Mouse (Mus musculus) midbrain, postnatal 0 days (tissue): Measurements from ENCODE around the gene Shtn1. TPM values are rescaled to one million over a fixed set of nuclear protein-coding genes. Genes with fewer than 3 reads are reported as not detected.

ENCODE experiments used
- ATAC-seq: fragments of 200-750 bp; cut with Nextera tagmentation; 2 replicates; pipeline ENCODE4 v1.8.0; 2017; ENCODE audit warnings: moderate number of reproducible peaks, mild to moderate bottlenecking, moderate TSS enrichment, moderate library complexity; ENCODE audit not compliant: low FRiP score
- DNase-seq: peaks from one replicate; pipeline ENCODE4 v3.0.0-alpha.2; 2015; ENCODE audit warnings: low spot score
- H3K27ac ChIP-seq: fragments of 300-500 bp; sonication (generic); 2 replicates; pipeline ENCODE4 v1.5.1; 2014; ENCODE audit warnings: low read depth, mild to moderate bottlenecking, low read length, mixed read lengths
- H3K27me3 ChIP-seq: fragments of 300-500 bp; sonication (generic); 2 replicates; pipeline ENCODE4 v1.6.1; 2014; ENCODE audit warnings: low read length, control low read depth, mixed read lengths; ENCODE audit not compliant: insufficient read depth
- H3K36me3 ChIP-seq: fragments of 300-500 bp; sonication (generic); 2 replicates; pipeline ENCODE4 v1.6.1; 2014; ENCODE audit warnings: low read length, control low read depth, mixed read lengths; ENCODE audit not compliant: insufficient read depth
- H3K4me1 ChIP-seq: fragments of 300-500 bp; sonication (generic); 2 replicates; pipeline ENCODE4 v1.6.1; 2014; ENCODE audit warnings: mild to moderate bottlenecking, control low read depth, antibody characterized with exemption, low read length, mixed read lengths; ENCODE audit not compliant: insufficient read depth
- H3K4me2 ChIP-seq: fragments of 300-500 bp; sonication (generic); 2 replicates; pipeline ENCODE4 v1.6.1; 2014; ENCODE audit warnings: low read depth, mild to moderate bottlenecking, low read length, mixed read lengths; ENCODE audit not compliant: poor library complexity, severe bottlenecking
- H3K4me3 ChIP-seq: fragments of 300-500 bp; sonication (generic); 2 replicates; pipeline ENCODE4 v1.5.1; 2014; ENCODE audit warnings: low read depth, mild to moderate bottlenecking, low read length, moderate library complexity
- H3K9ac ChIP-seq: fragments of 300-500 bp; sonication (generic); replicated peaks from 2 replicates; pipeline ENCODE4 v1.6.1; 2014; ENCODE audit warnings: mild to moderate bottlenecking, low read length, moderate library complexity, mixed read lengths; ENCODE audit not compliant: poor library complexity, severe bottlenecking
- H3K9me3 ChIP-seq: fragments of 300-500 bp; sonication (generic); 2 replicates; pipeline ENCODE4 v1.6.1; 2016; ENCODE audit warnings: low read length, control low read depth
- CTCF ChIP-seq: IDR thresholded peaks from 2 replicates; pipeline ENCODE4 v1.5.1; 2016; ENCODE audit warnings: antibody characterized with exemption, mild to moderate bottlenecking
- WGBS: fragments of 180-500 bp; shearing (Covaris S2); extraction: QIAGEN DNeasy Blood & Tissue Kit; methylation state at CpG from one replicate; pipeline ENCODE4 v1.1.7; 2014; 5-methylcytosine and 5-hydroxymethylcytosine counted together
- polyA plus RNA-seq: library from polyadenylated mRNA; unstranded; fragments of >200 nt; fragmentation: Nextera tagmentation; extraction: Ambion mirVana; gene quantifications from 2 replicates; pipeline ENCODE4 v1.2.1, GENCODE M21; 2015
- total RNA-seq: library from RNA; depleted of rRNA; stranded (reverse); fragments of >200 nt; gene quantifications from 2 replicates; pipeline ENCODE4 v1.2.3, GENCODE M21; 2014

Gene Shtn1
- total and polyA plus RNA-seq, 2 experiments from 2014 or later = 68.1 to 70.9 TPM

DNA sequence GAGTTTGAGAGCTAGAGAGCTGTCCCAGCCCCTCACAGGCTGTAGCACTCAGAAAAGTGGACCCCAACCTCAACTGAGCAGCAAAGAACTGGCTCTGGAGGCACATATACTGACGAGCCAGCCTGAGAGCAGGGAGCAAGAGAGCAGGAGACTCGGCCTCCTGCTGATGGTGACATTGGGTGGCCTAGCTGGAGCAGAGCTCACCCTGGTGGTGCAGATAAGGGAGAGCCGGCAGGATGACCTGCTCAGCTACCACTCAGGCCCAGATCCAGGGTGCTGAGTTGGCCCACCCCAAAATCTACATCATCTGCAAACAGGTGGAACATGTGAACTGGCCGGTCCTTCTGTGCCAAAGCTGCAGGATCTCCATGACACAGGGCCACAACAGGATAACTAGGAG lies 8.4 kb upstream of the Shtn1 start:
- H3K9me3 ChIP-seq = 0 out of 2 replicates have a peak, but pooled peaks cover 4% of the 10 kb centered on the region
- H3K27me3 ChIP-seq = no peaks in the 10 kb centered on the region
- no peak overlapping the region for H3K9ac ChIP-seq
- TF ChIP-seq CTCF = no peak
- H3K4me3 ChIP-seq = no peak overlapping the region
- H3K36me3 ChIP-seq = no peaks in the 10 kb centered on the region
- 70% methylated on average over 4 of the region's 4 CpGs for WGBS
- no peak overlapping the region for H3K27ac ChIP-seq
- DNase-seq = no peak
- no peaks in the 10 kb centered on the region for H3K4me1 ChIP-seq
- no peak for ATAC-seq
- no peak overlapping the region for H3K4me2 ChIP-seq

DNA sequence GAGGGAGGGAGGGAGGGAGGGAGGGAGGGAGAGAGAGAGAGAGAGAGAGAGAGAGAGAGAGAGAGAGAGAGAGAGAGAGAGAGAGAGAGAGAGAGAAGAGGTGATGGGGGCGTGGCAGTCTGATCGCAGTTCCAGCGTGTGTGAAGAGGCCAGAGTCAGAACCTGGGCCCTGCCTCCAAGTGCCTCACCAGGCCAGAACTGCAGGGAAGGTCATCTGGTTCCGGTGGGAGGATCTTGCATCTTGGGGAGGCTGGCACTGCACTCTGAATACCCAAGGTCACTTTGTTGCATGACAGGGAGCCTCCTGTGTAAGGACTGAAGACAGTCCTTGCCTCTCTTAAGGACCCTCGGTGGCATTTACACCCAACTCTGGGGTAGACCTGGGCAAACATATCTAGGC lies 231 bp upstream of the Shtn1 start:
- H3K9ac ChIP-seq = peak overlapping the region; percentile 93; the same call in 1 of the 2 replicates
- H3K4me1 ChIP-seq = peaks cover 7% of the 10 kb centered on the region; the same call in 1 of the 2 replicates
- no peak for TF ChIP-seq CTCF
- no peaks in the 10 kb centered on the region for H3K9me3 ChIP-seq
- H3K4me2 ChIP-seq = peak overlapping the region; percentile 83
- no peak overlapping the region for H3K27ac ChIP-seq
- peak overlapping the region; percentile 59; the same call in 1 of the 2 replicates for H3K4me3 ChIP-seq
- no peaks in the 10 kb centered on the region for H3K36me3 ChIP-seq
- peak; percentile 45; the same call in 1 of the 2 replicates for ATAC-seq
- DNase-seq = no peak
- no peaks in the 10 kb centered on the region for H3K27me3 ChIP-seq
- WGBS = 13% methylated on average over 4 of the region's 5 CpGs

DNA sequence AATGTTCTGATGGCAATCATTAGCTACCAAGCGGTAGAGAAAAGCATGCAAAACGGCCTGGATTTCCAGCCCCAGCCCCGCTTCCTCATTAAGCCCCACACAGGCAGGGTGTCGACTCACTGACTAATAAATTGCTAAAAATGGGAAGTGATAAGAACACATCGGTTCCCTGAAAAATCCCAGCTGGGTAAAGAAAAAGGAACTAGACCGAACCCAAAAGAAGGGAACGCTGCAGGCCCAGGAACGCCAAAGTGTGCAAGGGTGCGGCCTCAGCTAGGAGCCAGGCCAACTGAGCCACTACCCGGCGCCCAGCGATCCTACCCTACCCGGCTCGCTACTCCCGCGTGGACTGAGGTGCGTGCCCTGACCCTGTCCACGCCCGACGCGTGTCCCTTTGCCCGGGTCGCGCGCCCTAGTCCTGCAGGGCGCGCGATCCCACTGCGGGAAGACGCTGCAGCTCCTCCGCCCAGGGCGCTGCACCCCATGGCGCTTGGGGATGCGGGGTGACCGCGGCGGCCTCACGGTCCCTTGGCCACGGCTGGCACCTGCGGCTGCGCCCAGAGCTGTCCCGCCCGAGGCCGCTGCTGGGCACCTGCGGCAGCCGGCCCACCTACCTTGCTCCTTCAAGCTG lies 944 bp downstream of the Shtn1 start:
- peak; percentile 77 for ATAC-seq
- WGBS = 2% methylated on average over 43 of the region's 46 CpGs
- no peak for DNase-seq
- H3K4me3 ChIP-seq = peak overlapping the region; percentile 59
- peak overlapping the region; percentile 83 for H3K4me2 ChIP-seq
- no peak for TF ChIP-seq CTCF
- peak overlapping the region; percentile 81 for H3K27ac ChIP-seq
- H3K9ac ChIP-seq = peak overlapping the region; percentile 93
- H3K36me3 ChIP-seq = no peaks in the 10 kb centered on the region
- no peaks in the 10 kb centered on the region for H3K9me3 ChIP-seq
- peaks cover 7% of the 10 kb centered on the region; the same call in 1 of the 2 replicates for H3K4me1 ChIP-seq
- H3K27me3 ChIP-seq = no peaks in the 10 kb centered on the region

DNA sequence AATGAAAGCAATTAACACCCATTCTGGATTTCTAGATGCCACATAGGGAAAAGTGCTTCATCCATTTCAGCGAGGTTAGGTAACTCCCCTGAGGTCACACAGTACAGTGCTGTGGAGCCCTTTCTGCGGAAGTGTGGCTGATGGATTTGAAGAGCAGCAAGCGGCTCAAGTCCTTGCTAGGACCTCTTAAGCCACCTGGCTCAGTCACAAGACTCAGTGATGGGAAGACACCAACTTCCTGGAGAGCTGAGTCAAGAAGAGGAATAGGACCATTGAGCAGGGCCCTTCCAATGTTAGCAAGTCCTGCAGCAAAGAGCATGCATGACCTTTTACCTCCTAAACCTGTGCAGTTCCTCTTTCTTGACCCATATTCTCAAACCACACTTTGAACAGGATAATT lies 1.5 kb downstream of the Shtn1 start:
- H3K4me2 ChIP-seq = peak overlapping the region; percentile 83
- H3K36me3 ChIP-seq = no peaks in the 10 kb centered on the region
- H3K9me3 ChIP-seq = no peaks in the 10 kb centered on the region
- TF ChIP-seq CTCF = no peak
- WGBS = 65% methylated on average over 3 of the region's 3 CpGs
- H3K27ac ChIP-seq = peak overlapping the region; percentile 81
- H3K4me3 ChIP-seq = peak overlapping the region; percentile 59
- ATAC-seq = no peak
- H3K27me3 ChIP-seq = no peaks in the 10 kb centered on the region
- H3K4me1 ChIP-seq = peaks cover 7% of the 10 kb centered on the region; the same call in 1 of the 2 replicates
- no peak for DNase-seq
- H3K9ac ChIP-seq = peak overlapping the region; percentile 93

DNA sequence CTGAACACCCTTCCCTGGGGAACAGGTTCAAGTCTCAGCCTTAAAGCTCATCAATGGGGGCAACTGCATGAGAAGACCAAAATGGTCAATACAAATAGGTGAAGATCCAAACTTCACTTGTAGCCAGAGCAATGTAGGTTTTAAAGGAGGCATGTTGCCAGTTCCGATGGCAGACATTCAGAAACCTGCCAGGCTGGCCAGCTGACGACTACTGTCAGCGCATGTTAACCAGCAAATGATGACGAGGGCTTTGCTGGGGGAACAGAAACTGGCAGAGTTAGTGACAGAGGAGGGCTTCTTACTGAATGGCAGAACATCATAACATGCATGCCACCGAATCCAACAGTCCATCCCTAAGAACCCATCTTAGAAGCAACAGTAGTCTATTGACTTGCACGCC lies 2.9 kb downstream of the Shtn1 start:
- Histone ChIP-seq H3K36me3 (no peaks in the 10 kb centered on the region), H3K4me2 (no peak overlapping the region), H3K4me3 (no peak overlapping the region), H3K9me3 (no peaks in the 10 kb centered on the region), H3K27me3 (no peaks in the 10 kb centered on the region), H3K4me1 (peaks cover 7% of the 10 kb centered on the region; the same call in 1 of the 2 replicates), H3K27ac (no peak overlapping the region), H3K9ac (no peak overlapping the region)
- ATAC-seq (no peak), DNase-seq (peak; percentile 44)
- no peak for TF ChIP-seq CTCF
- WGBS = 74% methylated on average over 6 of the region's 6 CpGs

DNA sequence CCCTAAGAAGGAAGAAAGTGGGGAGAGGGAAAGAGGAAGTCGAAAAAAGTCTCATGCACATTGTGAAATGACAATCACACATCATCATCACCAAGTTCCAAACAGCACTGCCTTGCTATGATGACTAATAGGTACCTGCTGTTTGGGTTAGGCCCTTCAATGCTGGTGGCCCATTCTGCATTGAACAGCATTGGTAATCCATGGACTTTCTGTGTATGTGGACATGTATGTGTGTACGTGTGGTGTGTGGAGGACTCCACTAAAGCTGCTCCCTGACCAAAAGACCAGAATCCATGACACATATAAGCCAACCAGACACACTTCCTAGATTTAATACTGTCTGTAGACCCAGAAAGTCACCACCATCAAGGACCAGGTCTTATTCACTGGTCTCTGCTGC lies 3.9 kb downstream of the Shtn1 start:
- ATAC-seq (no peak), DNase-seq (no peak)
- 88% methylated on average over 2 of the region's 2 CpGs for WGBS
- Histone ChIP-seq H3K9me3 (no peaks in the 10 kb centered on the region), H3K27ac (no peak overlapping the region), H3K36me3 (no peaks in the 10 kb centered on the region), H3K4me3 (no peak overlapping the region), H3K9ac (no peak overlapping the region), H3K4me2 (no peak overlapping the region), H3K27me3 (no peaks in the 10 kb centered on the region), H3K4me1 (peaks cover 7% of the 10 kb centered on the region; the same call in 1 of the 2 replicates)
- TF ChIP-seq CTCF = no peak
